Mouse (Mus musculus) heart, postnatal 0 days (tissue): ENCODE results near the gene Gtf2a1l.

ENCODE experiments used
- CTCF ChIP-seq: IDR thresholded peaks from 2 replicates; pipeline ENCODE4 v1.5.1; 2016; ENCODE audit warnings: antibody characterized with exemption, control low read depth, low read depth
- EP300 ChIP-seq: IDR thresholded peaks from 2 replicates; pipeline ENCODE4 v1.6.1; 2016; ENCODE audit warnings: antibody characterized with exemption, low read depth

DNA sequence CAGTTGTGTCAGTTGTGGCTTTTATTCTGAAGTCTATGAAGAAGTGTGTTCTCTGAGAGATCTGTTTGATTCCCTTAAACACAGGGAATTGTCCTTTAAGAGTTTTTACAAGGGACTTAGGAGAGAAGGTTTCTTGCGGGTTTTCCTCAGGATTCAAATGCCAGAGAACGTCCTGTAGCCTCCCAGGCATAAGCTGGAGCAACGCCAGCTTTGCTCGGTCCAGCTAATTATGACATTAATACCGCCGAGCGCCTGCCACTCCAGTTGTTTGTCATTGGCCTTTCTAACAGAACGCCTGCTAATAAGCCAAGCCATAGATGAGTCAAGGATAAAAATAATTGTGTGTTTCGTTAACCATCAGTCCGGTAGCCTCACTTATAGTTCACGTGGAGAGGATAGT lies 19.8 kb downstream of the Gtf2a1l start:
- TF ChIP-seq CTCF, result no peak
- TF ChIP-seq EP300, result no peak
